Mouse (Mus musculus): Measurements from ENCODE around the gene Pitpnm2.

GRCm38 (mm10) chr5:124150895-124151294, 98.7 kb downstream of the Pitpnm2 start:
- no peak for TF ChIP-seq CTCF (IDR thresholded peaks at IDR 0.05; ENCODE audit: extremely low read depth, insufficient read depth, low read length)
- no peak for TF ChIP-seq POLR2A (IDR thresholded peaks at IDR 0.05; ENCODE audit: extremely low read depth, insufficient read depth, low read length)

Measured in cortical plate, adult 2 months (tissue).